Mouse (Mus musculus): ENCODE measurements at regions not wholly inside any gene's neighbourhood (a gene's known extent, or its start where the extent isn't known, plus 50 kb on each side); places are given as distances from the start of the nearest gene placed in this dataset.

- DNase-seq, result no peak
- 96% methylated on average over 8 of the region's 8 CpGs for WGBS
- H3K36me3 ChIP-seq (ENCODE audit: control insufficient read depth, insufficient read depth, low read length), result no peaks in the 10 kb centered on the region
- no peak overlapping the region for H3K4me3 ChIP-seq (ENCODE audit: insufficient read depth, low read depth, low read length)
- no peaks in the 10 kb centered on the region for H3K4me1 ChIP-seq (ENCODE audit: control insufficient read depth, insufficient read depth, low read length)
- H3K27ac ChIP-seq (ENCODE audit: insufficient read depth, low read depth, low read length), result no peak overlapping the region
- no peaks in the 10 kb centered on the region for H3K27me3 ChIP-seq (replicated peaks; ENCODE audit: control insufficient read depth, insufficient read depth, low read length)
- TF ChIP-seq POLR2A (IDR thresholded peaks at IDR 0.05; ENCODE audit: low read depth, low read length) (no peak), CTCF (conservative IDR thresholded peaks at IDR 0.05; ENCODE audit: insufficient read depth, insufficient read length, low read depth, low read length) (no peak)
Measured at GRCm38 (mm10) chr12:16043466-16044214, 226.9 kb upstream of the Trib2 start.

DNA sequence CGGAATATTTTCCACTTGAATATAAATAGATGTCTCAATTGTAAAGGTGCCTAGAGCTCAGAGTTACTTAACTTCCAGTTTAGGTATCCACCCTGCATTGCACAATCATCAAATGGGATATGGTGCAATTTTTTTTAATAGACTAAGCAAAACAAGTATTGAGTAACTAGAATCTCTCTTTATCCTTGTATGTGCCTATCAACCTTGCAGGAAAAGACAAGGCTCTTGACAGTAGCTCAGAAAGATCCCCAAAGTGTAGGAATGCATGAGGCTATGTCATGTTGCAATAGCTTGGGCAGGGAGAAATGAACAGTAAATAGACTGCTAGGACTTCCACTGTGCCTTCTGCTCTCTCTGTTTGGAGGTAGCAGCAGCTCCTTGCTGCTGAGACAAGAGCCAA lies 225.6 kb upstream of the Trib2 start:
- Histone ChIP-seq H3K27ac (ENCODE audit: insufficient read depth, low read depth, low read length) (no peak overlapping the region), H3K4me3 (ENCODE audit: insufficient read depth, low read depth, low read length) (no peak overlapping the region), H3K4me1 (ENCODE audit: control insufficient read depth, insufficient read depth, low read length) (no peaks in the 10 kb centered on the region), H3K36me3 (ENCODE audit: control insufficient read depth, insufficient read depth, low read length) (no peaks in the 10 kb centered on the region), H3K27me3 (replicated peaks; ENCODE audit: control insufficient read depth, insufficient read depth, low read length) (no peaks in the 10 kb centered on the region)
- no peak for TF ChIP-seq CTCF (conservative IDR thresholded peaks at IDR 0.05; ENCODE audit: insufficient read depth, insufficient read length, low read depth, low read length)
- TF ChIP-seq POLR2A (IDR thresholded peaks at IDR 0.05; ENCODE audit: low read depth, low read length), result no peak
- 78% methylated on average over 1 of the region's 1 CpGs for WGBS
- no peak for DNase-seq

DNA sequence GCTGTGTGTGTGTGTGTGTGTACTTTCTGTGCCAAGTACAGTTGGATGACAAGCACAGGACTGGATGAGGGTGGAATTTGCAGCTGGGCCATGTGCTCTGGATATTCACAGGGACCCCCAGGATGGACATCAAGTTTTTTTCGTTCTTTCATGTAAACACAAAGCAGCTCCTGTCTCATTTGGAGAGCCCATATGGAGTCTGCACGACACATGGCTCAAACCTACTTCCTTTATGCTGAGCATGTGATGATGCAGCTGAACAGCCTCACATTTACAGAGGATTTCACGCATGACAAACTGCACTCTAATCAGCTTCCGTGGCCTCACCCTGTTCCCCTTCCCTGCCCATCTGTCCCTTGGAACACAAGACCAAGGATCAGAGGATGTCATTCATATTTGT lies 224.4 kb upstream of the Trib2 start:
- no peak for DNase-seq

DNA sequence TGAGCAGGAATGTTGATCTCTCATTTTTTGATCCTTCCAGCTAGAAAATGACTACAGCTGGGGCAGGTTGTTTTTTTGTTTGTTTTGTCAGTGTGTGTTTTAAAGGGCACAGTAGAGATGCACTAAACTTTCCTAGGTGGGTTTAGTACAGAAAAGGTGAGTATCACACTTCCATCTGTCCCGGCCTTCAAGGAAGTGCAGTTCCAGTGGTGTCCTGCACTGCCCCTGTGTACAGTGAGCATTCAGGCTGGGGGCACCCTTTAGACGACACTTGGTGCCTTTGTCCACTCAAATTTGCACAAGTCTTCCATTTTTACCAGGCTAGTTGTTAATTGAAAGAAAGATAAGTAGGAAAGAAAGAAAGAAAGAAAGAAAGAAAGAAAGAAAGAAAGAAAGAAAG lies 218.8 kb upstream of the Trib2 start:
- Histone ChIP-seq H3K4me3 (ENCODE audit: insufficient read depth, low read depth, low read length) (no peak overlapping the region), H3K4me1 (ENCODE audit: control insufficient read depth, insufficient read depth, low read length) (no peaks in the 10 kb centered on the region), H3K27ac (ENCODE audit: insufficient read depth, low read depth, low read length) (no peak overlapping the region), H3K27me3 (replicated peaks; ENCODE audit: control insufficient read depth, insufficient read depth, low read length) (no peaks in the 10 kb centered on the region), H3K36me3 (ENCODE audit: control insufficient read depth, insufficient read depth, low read length) (no peaks in the 10 kb centered on the region)
- no peak for TF ChIP-seq POLR2A (IDR thresholded peaks at IDR 0.05; ENCODE audit: low read depth, low read length)
- TF ChIP-seq CTCF (conservative IDR thresholded peaks at IDR 0.05; ENCODE audit: insufficient read depth, insufficient read length, low read depth, low read length), result no peak
- DNase-seq, result no peak
- 38% methylated on average over 2 of the region's 2 CpGs for WGBS

More for the DNA sequence above, 224.4 kb upstream of the Trib2 start:
- H3K4me3 ChIP-seq (ENCODE audit: insufficient read depth, low read depth, low read length), result no peak overlapping the region
- H3K36me3 ChIP-seq (ENCODE audit: control insufficient read depth, insufficient read depth, low read length), result no peaks in the 10 kb centered on the region
- no peak for TF ChIP-seq POLR2A (IDR thresholded peaks at IDR 0.05; ENCODE audit: low read depth, low read length)
- TF ChIP-seq CTCF (conservative IDR thresholded peaks at IDR 0.05; ENCODE audit: insufficient read depth, insufficient read length, low read depth, low read length), result no peak
- H3K27ac ChIP-seq (ENCODE audit: insufficient read depth, low read depth, low read length), result no peak overlapping the region
- 55% methylated on average over 4 of the region's 4 CpGs for WGBS
- no peaks in the 10 kb centered on the region for H3K27me3 ChIP-seq (replicated peaks; ENCODE audit: control insufficient read depth, insufficient read depth, low read length)
- no peaks in the 10 kb centered on the region for H3K4me1 ChIP-seq (ENCODE audit: control insufficient read depth, insufficient read depth, low read length)

DNA sequence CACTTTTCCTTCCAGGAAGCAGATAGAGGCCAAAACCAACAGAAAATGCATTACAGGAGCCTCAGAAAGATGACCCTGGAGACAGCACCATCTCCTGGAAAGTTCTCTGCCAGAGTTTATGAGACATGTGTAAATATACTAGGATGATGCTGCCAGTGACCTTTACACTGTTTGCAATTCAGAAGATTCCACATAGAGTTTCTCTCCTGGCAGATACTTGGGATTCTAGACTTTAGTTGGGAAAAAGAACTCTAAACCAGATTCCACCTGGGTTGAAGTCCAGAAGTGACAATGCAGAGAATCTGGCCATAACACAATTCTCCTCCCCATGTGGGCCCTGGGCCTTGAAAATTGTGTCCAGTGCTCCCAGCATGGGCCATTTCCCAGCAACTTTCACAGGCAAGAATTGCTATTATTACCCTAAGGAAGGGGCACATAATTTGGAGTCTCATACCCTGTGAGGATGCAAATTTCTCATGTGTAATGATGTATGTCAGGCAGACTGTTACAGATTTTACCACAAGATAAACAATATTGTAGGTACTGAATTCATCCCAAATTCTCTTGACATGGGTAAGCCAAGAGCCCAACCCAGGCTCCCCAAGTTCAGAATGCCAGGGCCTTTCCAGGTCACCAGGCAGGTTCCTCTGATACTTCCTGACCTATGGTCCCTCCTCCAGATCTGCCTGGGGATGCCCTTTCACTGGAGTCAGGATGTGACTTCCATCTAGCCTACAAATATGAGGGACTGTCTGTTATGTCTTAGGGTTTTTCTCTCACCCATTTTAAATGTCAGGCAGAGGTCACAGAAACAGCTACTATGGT lies 218.2 kb upstream of the Trib2 start:
- no peak overlapping the region for H3K4me3 ChIP-seq (ENCODE audit: insufficient read depth, low read depth, low read length)
- H3K36me3 ChIP-seq (ENCODE audit: control insufficient read depth, insufficient read depth, low read length), result no peaks in the 10 kb centered on the region
- peak; percentile 33 for DNase-seq
- H3K4me1 ChIP-seq (ENCODE audit: control insufficient read depth, insufficient read depth, low read length), result no peaks in the 10 kb centered on the region
- no peak overlapping the region for H3K27ac ChIP-seq (ENCODE audit: insufficient read depth, low read depth, low read length)
- no peaks in the 10 kb centered on the region for H3K27me3 ChIP-seq (replicated peaks; ENCODE audit: control insufficient read depth, insufficient read depth, low read length)
- TF ChIP-seq POLR2A (IDR thresholded peaks at IDR 0.05; ENCODE audit: low read depth, low read length), result no peak
- no peak for TF ChIP-seq CTCF (conservative IDR thresholded peaks at IDR 0.05; ENCODE audit: insufficient read depth, insufficient read length, low read depth, low read length)

DNA sequence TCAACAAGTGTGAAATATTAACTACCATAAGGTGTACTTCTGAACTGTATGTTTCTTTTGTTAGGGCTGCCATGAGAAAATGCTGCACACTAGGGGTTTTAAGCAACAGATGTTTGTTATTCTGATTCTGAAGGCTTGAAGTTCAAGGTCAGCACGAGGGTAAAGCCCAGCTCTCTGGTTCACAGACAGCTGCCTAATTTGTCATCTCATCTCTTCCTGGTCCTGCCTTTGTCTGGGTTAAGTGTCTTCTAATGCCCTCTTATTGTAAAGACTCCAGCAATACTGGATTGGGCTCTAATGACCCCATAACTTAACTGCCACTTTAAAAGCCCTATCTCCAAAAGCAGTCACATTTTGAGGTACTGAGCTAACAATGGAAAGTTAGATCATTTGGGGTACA lies 209.9 kb upstream of the Trib2 start:
- no peak for DNase-seq
- H3K27me3 ChIP-seq (replicated peaks; ENCODE audit: control insufficient read depth, insufficient read depth, low read length), result no peaks in the 10 kb centered on the region
- 15% methylated on average over 1 of the region's 1 CpGs for WGBS
- H3K4me1 ChIP-seq (ENCODE audit: control insufficient read depth, insufficient read depth, low read length), result no peaks in the 10 kb centered on the region
- TF ChIP-seq POLR2A (IDR thresholded peaks at IDR 0.05; ENCODE audit: low read depth, low read length), result no peak
- TF ChIP-seq CTCF (conservative IDR thresholded peaks at IDR 0.05; ENCODE audit: insufficient read depth, insufficient read length, low read depth, low read length), result no peak
- no peak overlapping the region for H3K27ac ChIP-seq (ENCODE audit: insufficient read depth, low read depth, low read length)
- no peak overlapping the region for H3K4me3 ChIP-seq (ENCODE audit: insufficient read depth, low read depth, low read length)
- no peaks in the 10 kb centered on the region for H3K36me3 ChIP-seq (ENCODE audit: control insufficient read depth, insufficient read depth, low read length)

GRCm38 (mm10) chr12:16023273-16023672 lies 206.6 kb upstream of the Trib2 start:
- DNase-seq, result no peak
- TF ChIP-seq POLR2A (IDR thresholded peaks at IDR 0.05; ENCODE audit: low read depth, low read length) (no peak), CTCF (conservative IDR thresholded peaks at IDR 0.05; ENCODE audit: insufficient read depth, insufficient read length, low read depth, low read length) (no peak)
- WGBS, result 91% methylated on average over 7 of the region's 7 CpGs
- no peaks in the 10 kb centered on the region for H3K4me1 ChIP-seq (ENCODE audit: control insufficient read depth, insufficient read depth, low read length)
- H3K27ac ChIP-seq (ENCODE audit: insufficient read depth, low read depth, low read length), result no peak overlapping the region
- H3K36me3 ChIP-seq (ENCODE audit: control insufficient read depth, insufficient read depth, low read length), result no peaks in the 10 kb centered on the region
- no peaks in the 10 kb centered on the region for H3K27me3 ChIP-seq (replicated peaks; ENCODE audit: control insufficient read depth, insufficient read depth, low read length)
- H3K4me3 ChIP-seq (ENCODE audit: insufficient read depth, low read depth, low read length), result no peak overlapping the region

All from kidney, adult 2 months (tissue).